In the genomic region with DNA sequence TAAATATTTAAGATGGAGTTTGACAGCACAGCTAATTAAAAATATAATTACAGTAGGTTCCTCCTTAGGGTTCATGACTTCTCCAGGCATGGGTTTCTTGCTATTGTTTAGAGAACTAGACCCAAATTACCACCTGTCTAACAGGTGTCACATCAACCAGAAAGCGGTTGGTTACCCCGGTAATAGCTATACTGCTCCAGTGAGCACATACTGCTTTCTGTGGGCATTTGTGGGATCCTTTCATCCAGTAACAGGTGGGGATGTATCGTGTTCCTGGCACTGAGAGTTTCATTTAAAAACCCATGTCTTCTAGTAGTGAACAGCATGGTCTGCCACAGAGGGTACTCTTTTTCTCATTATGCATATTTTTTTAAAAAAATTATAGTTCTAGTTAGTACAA, we compare ENCODE assay signal across 23 mouse cellular contexts.
DNase-seq lines count a peak whose midpoint lies in the region; ATAC-seq lines count a peak whose summit lies in the region.
"Had no signal": no experiment of that assay in that cellular context is flagged by ENCODE, and none has a peak within 500 bp of the region (broad histone marks: within the 10 kb centered on the region; RNA-seq: fewer than 3 reads in every experiment).

No protein-coding gene starts in this region.

- H3K36me3 ChIP-seq in kidney, embryonic 14.5 days (ENCODE audit: control insufficient read depth, insufficient read depth, low read length): no peaks in the 10 kb centered on the region
- H3K36me3 ChIP-seq in kidney, embryonic 16.5 days (ENCODE audit: insufficient read depth, low read length): no peaks in the 10 kb centered on the region
- no peaks in the 10 kb centered on the region for H3K36me3 ChIP-seq in forebrain, embryonic 11.5 days (ENCODE audit: control insufficient read depth, insufficient read depth, low read length)
- H3K36me3 ChIP-seq: embryonic facial prominence, embryonic 13.5 days; forebrain, embryonic 12.5 days; G1E had no signal

- H3K4me1 ChIP-seq in kidney, embryonic 14.5 days (ENCODE audit: control insufficient read depth, insufficient read depth, low read length): no peaks in the 10 kb centered on the region
- 0 out of 2 replicates have a peak, but pooled peaks cover 4% of the 10 kb centered on the region for H3K4me1 ChIP-seq in kidney, embryonic 16.5 days (ENCODE audit: insufficient read depth, low read length)
- no peaks in the 10 kb centered on the region for H3K4me1 ChIP-seq in forebrain, embryonic 11.5 days (replicated peaks; ENCODE audit: control insufficient read depth, insufficient read depth, low read length)
- H3K4me1 ChIP-seq: embryonic facial prominence, embryonic 13.5 days; forebrain, embryonic 12.5 days had no signal

- ATAC-seq in kidney, embryonic 14.5 days (ENCODE audit: low FRiP score, low TSS enrichment): peak; percentile 75; the same call in 1 of the 2 replicates
- peak; percentile 74 for ATAC-seq in kidney, embryonic 16.5 days (ENCODE audit: low FRiP score, low TSS enrichment)
- no peak for ATAC-seq in forebrain, embryonic 11.5 days (replicated peaks; ENCODE audit: low FRiP score)
- ATAC-seq: activated CD4-positive, CD25-positive, alpha-beta regulatory T cell, adult 4 months; CD4-positive, CD25-positive, alpha-beta regulatory T cell, adult 4 months; forebrain, embryonic 14.5 days; forebrain, embryonic 16.5 days; Patski had no signal

- no peaks in the 10 kb centered on the region for H3K9me3 ChIP-seq in kidney, embryonic 14.5 days (ENCODE audit: control insufficient read depth, low read length)
- H3K9me3 ChIP-seq in kidney, embryonic 16.5 days (ENCODE audit: low read length): no peaks in the 10 kb centered on the region
- H3K9me3 ChIP-seq in forebrain, embryonic 11.5 days (ENCODE audit: control insufficient read depth, low read length): no peaks in the 10 kb centered on the region
- H3K9me3 ChIP-seq: embryonic facial prominence, embryonic 13.5 days; forebrain, embryonic 12.5 days; G1E had no signal

- no peak overlapping the region for H3K4me2 ChIP-seq in kidney, embryonic 14.5 days (replicated peaks; ENCODE audit: low read depth, low read length)
- H3K4me2 ChIP-seq in kidney, embryonic 16.5 days (replicated peaks; ENCODE audit: low read depth, low read length): no peak overlapping the region
- H3K4me2 ChIP-seq in forebrain, embryonic 11.5 days (ENCODE audit: low read depth, low read length, severe bottlenecking): no peak overlapping the region
- H3K4me2 ChIP-seq: embryonic facial prominence, embryonic 13.5 days; forebrain, embryonic 12.5 days had no signal

- H3K9ac ChIP-seq in kidney, embryonic 14.5 days (ENCODE audit: low read depth, low read length): no peak overlapping the region
- no peak overlapping the region for H3K9ac ChIP-seq in kidney, embryonic 16.5 days (replicated peaks; ENCODE audit: low read length)
- H3K9ac ChIP-seq in forebrain, embryonic 11.5 days (ENCODE audit: low read length): no peak overlapping the region
- H3K9ac ChIP-seq: embryonic facial prominence, embryonic 13.5 days; forebrain, embryonic 12.5 days had no signal

- H3K4me3 ChIP-seq in kidney, embryonic 14.5 days (ENCODE audit: low read length): no peak overlapping the region
- no peak overlapping the region for H3K4me3 ChIP-seq in kidney, embryonic 16.5 days (ENCODE audit: low read length)
- no peak overlapping the region for H3K4me3 ChIP-seq in forebrain, embryonic 11.5 days (ENCODE audit: low read depth, low read length)
- H3K4me3 ChIP-seq: embryonic facial prominence, embryonic 13.5 days; forebrain, embryonic 12.5 days had no signal

- no peak for DNase-seq in kidney, adult 18-20 months
- DNase-seq in kidney, postnatal 25 days: no peak
- peak; percentile 3 for DNase-seq in A20 (ENCODE audit: low read depth, low spot score)
- DNase-seq in forebrain, embryonic 11.5 days (ENCODE audit: low spot score): no peak
- DNase-seq: adrenal gland, adult 8-10 months; adrenal gland, postnatal 14 days; B cell, adult 2 months; cerebellum, adult 11-12 months; cerebellum, adult 2 months; cerebellum, adult 9-10 months; cerebellum, postnatal 10 days; cerebellum, postnatal 25 days had no signal

- WGBS in kidney, embryonic 14.5 days: 54% methylated on average over 3 of the region's 3 CpGs
- WGBS in kidney, embryonic 16.5 days: 30% methylated on average over 3 of the region's 3 CpGs
- 94% methylated on average over 3 of the region's 3 CpGs for WGBS in forebrain, embryonic 11.5 days

- H3K27me3 ChIP-seq in kidney, embryonic 14.5 days (ENCODE audit: control insufficient read depth, insufficient read depth, low read length): no peaks in the 10 kb centered on the region
- no peaks in the 10 kb centered on the region for H3K27me3 ChIP-seq in kidney, embryonic 16.5 days (ENCODE audit: insufficient read depth, low read length)
- no peaks in the 10 kb centered on the region for H3K27me3 ChIP-seq in forebrain, embryonic 11.5 days (ENCODE audit: control insufficient read depth, insufficient read depth, low read length)
- H3K27me3 ChIP-seq: CH12.LX; embryonic facial prominence, embryonic 13.5 days; forebrain, embryonic 12.5 days; Patski had no signal

- H3K27ac ChIP-seq in kidney, embryonic 14.5 days (ENCODE audit: low read depth, low read length): no peak overlapping the region
- H3K27ac ChIP-seq in kidney, embryonic 16.5 days (ENCODE audit: low read length): no peak overlapping the region
- no peak overlapping the region for H3K27ac ChIP-seq in forebrain, embryonic 11.5 days (ENCODE audit: low read depth, low read length)
- H3K27ac ChIP-seq: embryonic facial prominence, embryonic 13.5 days; forebrain, embryonic 12.5 days had no signal
